Mouse (Mus musculus) neural tube, embryonic 14.5 days (tissue): ENCODE results near the gene Phykpl. TPM values are rescaled to one million over a fixed set of nuclear protein-coding genes. Genes with fewer than 3 reads are reported as not detected.

Experiments used
- ATAC-seq: fragments of 200-750 bp; cut with Nextera tagmentation; 2 replicates; pipeline ENCODE4 v1.8.0; 2017; ENCODE audit warnings: low read depth, mild to moderate bottlenecking, moderate TSS enrichment, moderate library complexity
- H3K27ac ChIP-seq: fragments of 300-500 bp; sonication (generic); 2 replicates; pipeline ENCODE4 v1.5.1; 2014; ENCODE audit warnings: low read depth, mild to moderate bottlenecking, control low read depth, low read length, moderate library complexity, mixed read lengths
- H3K27me3 ChIP-seq: fragments of 300-500 bp; sonication (generic); 2 replicates; pipeline ENCODE4 v1.6.1; 2014; ENCODE audit warnings: low read length; ENCODE audit not compliant: control insufficient read depth, insufficient read depth
- H3K36me3 ChIP-seq: fragments of 300-500 bp; sonication (generic); 2 replicates; pipeline ENCODE4 v1.6.1; 2014; ENCODE audit warnings: low read length, mixed read lengths; ENCODE audit not compliant: control insufficient read depth, insufficient read depth
- H3K4me1 ChIP-seq: fragments of 300-500 bp; sonication (generic); 2 replicates; pipeline ENCODE4 v1.6.1; 2014; ENCODE audit warnings: low read length; ENCODE audit not compliant: control insufficient read depth, insufficient read depth
- H3K4me2 ChIP-seq: fragments of 300-500 bp; sonication (generic); 2 replicates; pipeline ENCODE4 v1.6.1; 2014; ENCODE audit warnings: mild to moderate bottlenecking, low read depth, low read length, control low read depth
- H3K4me3 ChIP-seq: fragments of 300-500 bp; sonication (generic); 2 replicates; pipeline ENCODE4 v1.5.1; 2014; ENCODE audit warnings: low read depth, low read length, control low read depth, mixed read lengths
- H3K9ac ChIP-seq: fragments of 300-500 bp; sonication (generic); replicated peaks from 2 replicates; pipeline ENCODE4 v1.6.1; 2014; ENCODE audit warnings: low read depth, mild to moderate bottlenecking, control low read depth, low read length, mixed read lengths
- H3K9me3 ChIP-seq: fragments of 300-500 bp; sonication (generic); 2 replicates; pipeline ENCODE4 v1.6.1; 2016; ENCODE audit warnings: low read length; ENCODE audit not compliant: control insufficient read depth
- WGBS: fragments of 180-500 bp; shearing (Covaris S2); extraction: QIAGEN DNeasy Blood & Tissue Kit; methylation state at CpG from one replicate; pipeline ENCODE4 v1.1.7; 2014; 5-methylcytosine and 5-hydroxymethylcytosine counted together
- polyA plus RNA-seq: library from polyadenylated mRNA; unstranded; fragments of >200 nt; fragmentation: Nextera tagmentation; extraction: Ambion mirVana; gene quantifications from 2 replicates; pipeline ENCODE4 v1.2.1, GENCODE M21; 2014

Gene Phykpl
- polyA plus RNA-seq, 1 experiment from 2014 or later = 9.9 TPM

- no peak for ATAC-seq
- no peaks in the 10 kb centered on the region for H3K36me3 ChIP-seq
- H3K9ac ChIP-seq = no peak overlapping the region
- no peaks in the 10 kb centered on the region for H3K27me3 ChIP-seq
- no peaks in the 10 kb centered on the region for H3K4me1 ChIP-seq
- H3K4me3 ChIP-seq = no peak overlapping the region
- 64% methylated on average over 5 of the region's 5 CpGs for WGBS
- no peak overlapping the region for H3K4me2 ChIP-seq
- no peak overlapping the region for H3K27ac ChIP-seq
- H3K9me3 ChIP-seq = no peaks in the 10 kb centered on the region
Observed at GRCm38 (mm10) chr11:51551253-51551652, 33.3 kb upstream of the Phykpl start.

DNA sequence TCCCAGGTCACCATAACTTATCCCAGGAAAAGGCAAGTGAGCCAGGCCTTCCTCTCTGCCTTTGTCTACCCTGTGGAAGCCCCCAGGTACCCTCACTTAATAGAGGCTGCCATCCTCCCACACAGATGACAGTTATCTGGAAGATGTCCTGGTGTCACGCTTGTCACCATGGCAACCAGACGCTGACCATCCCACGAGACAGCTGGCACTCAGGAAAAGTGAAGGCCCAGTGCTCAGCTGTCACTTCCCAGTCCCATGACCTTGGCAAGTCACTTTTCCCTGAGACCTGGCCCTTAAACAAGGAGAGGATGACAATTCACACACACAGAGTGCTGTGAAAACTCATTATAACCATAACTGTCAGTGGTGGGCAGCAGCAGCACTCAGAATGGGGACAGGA, 32.5 kb upstream of the Phykpl start:
- no peaks in the 10 kb centered on the region for H3K4me1 ChIP-seq
- H3K36me3 ChIP-seq = no peaks in the 10 kb centered on the region
- H3K4me2 ChIP-seq = no peak overlapping the region
- no peak overlapping the region for H3K27ac ChIP-seq
- H3K9me3 ChIP-seq = no peaks in the 10 kb centered on the region
- WGBS = 42% methylated on average over 3 of the region's 3 CpGs
- no peak overlapping the region for H3K9ac ChIP-seq
- no peak overlapping the region for H3K4me3 ChIP-seq
- ATAC-seq = no peak
- H3K27me3 ChIP-seq = no peaks in the 10 kb centered on the region

DNA sequence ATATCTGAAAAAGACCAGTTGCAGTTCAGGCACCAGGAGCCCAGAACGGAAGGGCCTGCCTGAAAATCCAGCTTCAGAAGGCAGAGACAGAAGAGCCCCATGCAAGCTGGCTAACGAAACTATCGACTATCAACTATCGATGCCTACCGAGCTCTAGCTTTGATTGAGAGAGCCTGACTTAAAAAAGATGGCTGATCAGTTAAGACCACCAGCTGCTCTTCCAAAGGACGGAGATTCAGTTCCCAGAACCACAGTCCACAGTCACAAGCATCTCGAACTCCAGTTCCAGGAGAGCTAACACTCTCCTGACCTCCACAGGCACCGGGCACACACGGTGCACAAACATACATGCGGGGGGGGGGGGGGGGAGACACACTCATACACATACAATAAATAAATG, 30.0 kb upstream of the Phykpl start:
- H3K4me1 ChIP-seq = no peaks in the 10 kb centered on the region
- H3K27ac ChIP-seq = no peak overlapping the region
- H3K9ac ChIP-seq = no peak overlapping the region
- H3K9me3 ChIP-seq = no peaks in the 10 kb centered on the region
- H3K36me3 ChIP-seq = no peaks in the 10 kb centered on the region
- ATAC-seq = no peak
- 80% methylated on average over 9 of the region's 10 CpGs for WGBS
- no peak overlapping the region for H3K4me3 ChIP-seq
- no peak overlapping the region for H3K4me2 ChIP-seq
- H3K27me3 ChIP-seq = no peaks in the 10 kb centered on the region

GRCm38 (mm10) chr11:51555066-51555465, 29.5 kb upstream of the Phykpl start:
- ATAC-seq = no peak
- no peaks in the 10 kb centered on the region for H3K4me1 ChIP-seq
- H3K27ac ChIP-seq = no peak overlapping the region
- 46% methylated on average over 2 of the region's 2 CpGs for WGBS
- no peaks in the 10 kb centered on the region for H3K27me3 ChIP-seq
- no peaks in the 10 kb centered on the region for H3K36me3 ChIP-seq
- H3K4me2 ChIP-seq = no peak overlapping the region
- H3K9ac ChIP-seq = no peak overlapping the region
- no peaks in the 10 kb centered on the region for H3K9me3 ChIP-seq
- no peak overlapping the region for H3K4me3 ChIP-seq

GRCm38 (mm10) chr11:51563276-51563675, 21.3 kb upstream of the Phykpl start:
- WGBS = 97% methylated on average over 1 of the region's 1 CpGs
- ATAC-seq = no peak
- Histone ChIP-seq H3K27me3 (no peaks in the 10 kb centered on the region), H3K4me3 (no peak overlapping the region), H3K9me3 (no peaks in the 10 kb centered on the region), H3K4me2 (no peak overlapping the region), H3K9ac (no peak overlapping the region), H3K36me3 (no peaks in the 10 kb centered on the region), H3K27ac (no peak overlapping the region), H3K4me1 (no peaks in the 10 kb centered on the region)

GRCm38 (mm10) chr11:51565062-51565461, 19.5 kb upstream of the Phykpl start:
- no peak overlapping the region for H3K27ac ChIP-seq
- no peak for ATAC-seq
- H3K4me1 ChIP-seq = no peaks in the 10 kb centered on the region
- H3K36me3 ChIP-seq = no peaks in the 10 kb centered on the region
- H3K9ac ChIP-seq = no peak overlapping the region
- H3K4me2 ChIP-seq = no peak overlapping the region
- no peaks in the 10 kb centered on the region for H3K9me3 ChIP-seq
- WGBS = 34% methylated on average over 3 of the region's 3 CpGs
- H3K27me3 ChIP-seq = no peaks in the 10 kb centered on the region
- no peak overlapping the region for H3K4me3 ChIP-seq

GRCm38 (mm10) chr11:51565951-51566350, 18.6 kb upstream of the Phykpl start:
- Histone ChIP-seq H3K4me3 (no peak overlapping the region), H3K4me2 (no peak overlapping the region), H3K4me1 (no peaks in the 10 kb centered on the region), H3K36me3 (no peaks in the 10 kb centered on the region), H3K9ac (no peak overlapping the region), H3K27ac (no peak overlapping the region), H3K9me3 (no peaks in the 10 kb centered on the region), H3K27me3 (no peaks in the 10 kb centered on the region)
- 91% methylated on average over 6 of the region's 6 CpGs for WGBS
- ATAC-seq = no peak

DNA sequence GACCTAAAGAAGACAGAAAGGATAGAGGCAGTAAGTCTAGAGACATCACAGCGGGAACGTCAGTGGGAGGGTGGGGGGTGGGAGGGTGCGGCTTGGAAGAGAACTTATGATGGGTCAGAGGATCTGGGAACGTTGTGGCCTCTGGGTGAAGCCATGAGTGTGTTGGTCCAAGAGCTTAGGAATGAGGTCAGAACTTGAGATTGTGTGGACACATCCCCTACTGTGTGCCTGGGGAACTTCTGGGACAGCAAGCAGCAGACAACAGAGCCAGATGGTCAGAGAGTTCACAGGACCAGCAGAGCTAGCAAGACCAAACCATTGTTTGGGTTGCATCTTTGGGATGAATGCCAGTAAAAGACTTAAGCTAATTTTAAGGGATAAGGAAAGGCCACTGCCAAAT, 15.8 kb upstream of the Phykpl start:
- ATAC-seq = no peak
- no peak overlapping the region for H3K9ac ChIP-seq
- WGBS = 89% methylated on average over 4 of the region's 4 CpGs
- no peak overlapping the region for H3K4me2 ChIP-seq
- H3K4me1 ChIP-seq = no peaks in the 10 kb centered on the region
- no peaks in the 10 kb centered on the region for H3K27me3 ChIP-seq
- H3K9me3 ChIP-seq = no peaks in the 10 kb centered on the region
- no peak overlapping the region for H3K4me3 ChIP-seq
- no peaks in the 10 kb centered on the region for H3K36me3 ChIP-seq
- no peak overlapping the region for H3K27ac ChIP-seq

GRCm38 (mm10) chr11:51576454-51576853, 8.1 kb upstream of the Phykpl start:
- no peaks in the 10 kb centered on the region for H3K4me1 ChIP-seq
- no peak for ATAC-seq
- WGBS = 61% methylated on average over 4 of the region's 4 CpGs
- no peak overlapping the region for H3K27ac ChIP-seq
- no peaks in the 10 kb centered on the region for H3K9me3 ChIP-seq
- no peak overlapping the region for H3K4me3 ChIP-seq
- H3K9ac ChIP-seq = no peak overlapping the region
- no peaks in the 10 kb centered on the region for H3K36me3 ChIP-seq
- H3K27me3 ChIP-seq = no peaks in the 10 kb centered on the region
- no peak overlapping the region for H3K4me2 ChIP-seq

DNA sequence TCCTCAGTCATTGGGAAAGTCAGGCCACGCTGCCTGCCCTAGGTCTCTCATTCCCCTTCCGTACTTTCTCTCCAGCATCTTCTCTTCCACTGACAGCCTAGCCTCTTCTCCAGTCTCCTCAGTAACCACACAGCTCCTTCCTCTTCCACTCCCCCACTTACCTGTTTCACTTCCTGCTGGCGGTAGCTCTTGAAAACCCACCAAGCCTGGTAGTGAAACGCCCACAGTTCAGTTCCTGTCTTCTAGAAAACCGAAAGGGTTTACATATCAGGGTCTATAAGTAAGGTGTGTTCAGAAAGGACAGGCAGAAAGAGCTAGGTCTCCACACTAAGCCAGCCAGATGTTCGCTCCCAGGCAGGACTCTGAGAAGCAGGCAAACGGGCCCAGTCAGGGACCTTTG, 7.0 kb upstream of the Phykpl start:
- Histone ChIP-seq H3K27ac (no peak overlapping the region), H3K4me1 (no peaks in the 10 kb centered on the region), H3K4me2 (no peak overlapping the region), H3K36me3 (no peaks in the 10 kb centered on the region), H3K4me3 (no peak overlapping the region), H3K9me3 (no peaks in the 10 kb centered on the region), H3K27me3 (no peaks in the 10 kb centered on the region), H3K9ac (no peak overlapping the region)
- no peak for ATAC-seq
- 92% methylated on average over 7 of the region's 7 CpGs for WGBS
